Mouse (Mus musculus): ENCODE measurements around the gene AU040320.

AU040320 gene

GRCm38 (mm10) chr4:126753268-126754230 lies at the start of gene AU040320, which contains the start of gene Ncdn:
TSS of gene AU040320 (plus strand) at chr4:126753544.
TSS of gene Ncdn (minus strand) at chr4:126753438.
- peak; percentile 99 for DNase-seq (ENCODE audit: low spot score)

GRCm38 (mm10) chr4:126706630-126707438 lies 46.5 kb upstream of the AU040320 start:
- DNase-seq (ENCODE audit: low spot score) = no peak

- no peak for DNase-seq (ENCODE audit: low spot score)
Measured at GRCm38 (mm10) chr4:126707439-126707826, 45.9 kb upstream of the AU040320 start.

GRCm38 (mm10) chr4:126732111-126732510 lies 21.2 kb upstream of the AU040320 start:
- no peak for DNase-seq (ENCODE audit: low spot score)

- DNase-seq (ENCODE audit: low spot score) = no peak
Measured at GRCm38 (mm10) chr4:126732531-126733380, 20.6 kb upstream of the AU040320 start.

- DNase-seq (ENCODE audit: low spot score) = no peak
Measured at GRCm38 (mm10) chr4:126734001-126734603, 19.2 kb upstream of the AU040320 start.

- no peak for DNase-seq (ENCODE audit: low spot score)
Measured at GRCm38 (mm10) chr4:126734700-126735381, 18.5 kb upstream of the AU040320 start.

GRCm38 (mm10) chr4:126735382-126736000 lies 17.9 kb upstream of the AU040320 start:
- DNase-seq (ENCODE audit: low spot score) = no peak

- peak; percentile 26 for DNase-seq (ENCODE audit: low spot score)
Measured at GRCm38 (mm10) chr4:126736001-126736414, 17.3 kb upstream of the AU040320 start, which contains the start of gene Tfap2e. TSS of gene Tfap2e (minus strand) at chr4:126736240.

GRCm38 (mm10) chr4:126739966-126740676 lies 13.2 kb upstream of the AU040320 start:
- no peak for DNase-seq (ENCODE audit: low spot score)

- peak; percentile 75 for DNase-seq (ENCODE audit: low spot score)
Measured at GRCm38 (mm10) chr4:126741448-126741847, 11.9 kb upstream of the AU040320 start.

- no peak for DNase-seq (ENCODE audit: low spot score)
Measured at GRCm38 (mm10) chr4:126742976-126743375, 10.4 kb upstream of the AU040320 start.

- DNase-seq (ENCODE audit: low spot score) = no peak
Measured at GRCm38 (mm10) chr4:126743713-126744112, 9.6 kb upstream of the AU040320 start.

GRCm38 (mm10) chr4:126744831-126745230 lies 8.5 kb upstream of the AU040320 start:
- DNase-seq (ENCODE audit: low spot score) = no peak

GRCm38 (mm10) chr4:126745506-126746193 lies 7.7 kb upstream of the AU040320 start:
- no peak for DNase-seq (ENCODE audit: low spot score)

- DNase-seq (ENCODE audit: low spot score) = no peak
Measured at GRCm38 (mm10) chr4:126746194-126746840, 7.0 kb upstream of the AU040320 start.

- no peak for DNase-seq (ENCODE audit: low spot score)
Measured at GRCm38 (mm10) chr4:126748381-126748780, 5.0 kb upstream of the AU040320 start.

GRCm38 (mm10) chr4:126749553-126749952 lies 3.8 kb upstream of the AU040320 start:
- DNase-seq (ENCODE audit: low spot score) = no peak

Data from yolk sac, embryonic 10.5 days (tissue).